Mouse (Mus musculus) intestine, embryonic 14.5 days (tissue): Measurements from ENCODE around the gene Trim54. TPM values are rescaled to one million over a fixed set of nuclear protein-coding genes. Genes with fewer than 3 reads are reported as not detected.

Source experiments
- ATAC-seq: fragments of 200-750 bp; cut with Nextera tagmentation; replicated peaks from 2 replicates; pipeline ENCODE4 v1.8.0; 2017; ENCODE audit warnings: low read depth, moderate number of reproducible peaks, moderate TSS enrichment, moderate library complexity; ENCODE audit not compliant: low FRiP score, low TSS enrichment
- DNase-seq: peaks from one replicate; pipeline ENCODE4 v3.0.0-alpha.2; 2018; ENCODE audit warnings: low spot score
- H3K27ac ChIP-seq: fragments of 300-500 bp; sonication (generic); 2 replicates; pipeline ENCODE4 v1.5.1; 2014; ENCODE audit warnings: low read depth, mild to moderate bottlenecking, control low read depth
- H3K27me3 ChIP-seq: fragments of 300-500 bp; sonication (generic); replicated peaks from 2 replicates; pipeline ENCODE4 v1.6.1; 2014; ENCODE audit warnings: low read length, control low read depth; ENCODE audit not compliant: control insufficient read depth, insufficient read depth
- H3K36me3 ChIP-seq: fragments of 300-500 bp; sonication (generic); 2 replicates; pipeline ENCODE4 v1.6.1; 2014; ENCODE audit warnings: low read length, control low read depth; ENCODE audit not compliant: control insufficient read depth, insufficient read depth
- H3K4me1 ChIP-seq: fragments of 300-500 bp; sonication (generic); replicated peaks from 2 replicates; pipeline ENCODE4 v1.6.1; 2014; ENCODE audit warnings: low read length, control low read depth, mixed read lengths; ENCODE audit not compliant: control insufficient read depth, insufficient read depth
- H3K4me2 ChIP-seq: fragments of 300-500 bp; sonication (generic); 2 replicates; pipeline ENCODE4 v1.6.1; 2014; ENCODE audit warnings: low read length
- H3K4me3 ChIP-seq: fragments of 300-500 bp; sonication (generic); 2 replicates; pipeline ENCODE4 v1.5.1; 2014; ENCODE audit warnings: low read depth, low read length, control low read depth, mixed read lengths
- H3K9ac ChIP-seq: fragments of 300-500 bp; sonication (generic); 2 replicates; pipeline ENCODE4 v1.6.1; 2014; ENCODE audit warnings: mild to moderate bottlenecking, low read length
- H3K9me3 ChIP-seq: fragments of 300-500 bp; sonication (generic); 2 replicates; pipeline ENCODE4 v1.6.1; 2016; ENCODE audit warnings: low read length, control low read depth; ENCODE audit not compliant: control insufficient read depth
- WGBS: fragments of 180-500 bp; shearing (Covaris S2); extraction: QIAGEN DNeasy Blood & Tissue Kit; methylation state at CpG from one replicate; pipeline ENCODE4 v1.1.7; 2014; 5-methylcytosine and 5-hydroxymethylcytosine counted together
- polyA plus RNA-seq: library from polyadenylated mRNA; unstranded; fragments of >200 nt; fragmentation: Nextera tagmentation; extraction: Ambion mirVana; gene quantifications from 2 replicates; pipeline ENCODE4 v1.2.1, GENCODE M21; 2014

Trim54 gene
- not detected in 2 replicates for polyA plus RNA-seq

GRCm38 (mm10) chr5:31116354-31116753, at the start of gene Trim54:
TSS of gene Trim54 (plus strand) at chr5:31116712.
- Histone ChIP-seq H3K4me3 (no peak within 1 kb of the TSS), H3K9ac (no peak within 1 kb of the TSS), H3K4me1 (no peaks in the 10 kb centered on the region), H3K27ac (no peak within 1 kb of the TSS), H3K4me2 (no peak within 1 kb of the TSS), H3K9me3 (no peaks in the 10 kb centered on the region), H3K36me3 (no peaks in the 10 kb centered on the region), H3K27me3 (0 out of 2 replicates have a peak, but pooled peaks cover 9% of the 10 kb centered on the region)
- WGBS = 32% methylated on average over 3 of the region's 3 CpGs
- DNase-seq (no peak), ATAC-seq (no peak)

GRCm38 (mm10) chr5:31069810-31070209, 46.7 kb upstream of the Trim54 start:
- H3K36me3 ChIP-seq = peaks cover 93% of the 10 kb centered on the region
- no peak overlapping the region for H3K4me3 ChIP-seq
- no peaks in the 10 kb centered on the region for H3K9me3 ChIP-seq
- no peak overlapping the region for H3K9ac ChIP-seq
- H3K27me3 ChIP-seq = no peaks in the 10 kb centered on the region
- H3K27ac ChIP-seq = no peak overlapping the region
- 99% methylated on average over 3 of the region's 3 CpGs for WGBS
- ATAC-seq (no peak), DNase-seq (no peak)
- no peak overlapping the region for H3K4me2 ChIP-seq
- no peaks in the 10 kb centered on the region for H3K4me1 ChIP-seq

DNA sequence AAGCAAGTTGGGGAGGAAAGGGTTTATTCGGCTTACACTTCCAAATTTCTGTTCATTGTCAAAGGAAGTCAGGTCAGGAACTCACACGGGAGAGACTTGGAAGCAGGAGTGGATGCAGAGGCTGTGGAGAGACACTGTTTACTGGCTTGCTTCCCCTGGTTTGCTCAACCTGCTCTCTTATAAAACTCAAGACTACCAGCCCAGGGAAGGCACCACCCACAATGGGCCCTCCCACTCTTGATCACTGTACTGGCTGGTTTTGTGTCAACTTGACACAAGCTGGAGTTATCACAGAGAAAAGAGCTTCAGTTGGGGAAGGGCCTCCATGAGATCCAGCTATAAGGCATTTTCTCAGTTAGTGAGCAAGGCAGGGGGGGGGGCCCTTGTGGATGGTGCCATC, 45.5 kb upstream of the Trim54 start:
- Histone ChIP-seq H3K4me1 (no peaks in the 10 kb centered on the region), H3K9me3 (no peaks in the 10 kb centered on the region), H3K27me3 (no peaks in the 10 kb centered on the region), H3K27ac (no peak overlapping the region), H3K36me3 (peaks cover 98% of the 10 kb centered on the region), H3K4me3 (no peak overlapping the region), H3K9ac (no peak overlapping the region), H3K4me2 (no peak overlapping the region)
- no peak for ATAC-seq
- no peak for DNase-seq
- 70% methylated on average over 2 of the region's 2 CpGs for WGBS

- Histone ChIP-seq H3K27me3 (no peaks in the 10 kb centered on the region), H3K4me3 (no peak overlapping the region), H3K9ac (no peak overlapping the region), H3K9me3 (no peaks in the 10 kb centered on the region), H3K4me2 (no peak overlapping the region), H3K27ac (no peak overlapping the region), H3K4me1 (no peaks in the 10 kb centered on the region), H3K36me3 (peaks cover 98% of the 10 kb centered on the region)
- DNase-seq (no peak), ATAC-seq (no peak)
- WGBS = 92% methylated on average over 11 of the region's 11 CpGs
These were observed 44.7 kb upstream of the Trim54 start for GRCm38 (mm10) chr5:31071821-31072220.

DNA sequence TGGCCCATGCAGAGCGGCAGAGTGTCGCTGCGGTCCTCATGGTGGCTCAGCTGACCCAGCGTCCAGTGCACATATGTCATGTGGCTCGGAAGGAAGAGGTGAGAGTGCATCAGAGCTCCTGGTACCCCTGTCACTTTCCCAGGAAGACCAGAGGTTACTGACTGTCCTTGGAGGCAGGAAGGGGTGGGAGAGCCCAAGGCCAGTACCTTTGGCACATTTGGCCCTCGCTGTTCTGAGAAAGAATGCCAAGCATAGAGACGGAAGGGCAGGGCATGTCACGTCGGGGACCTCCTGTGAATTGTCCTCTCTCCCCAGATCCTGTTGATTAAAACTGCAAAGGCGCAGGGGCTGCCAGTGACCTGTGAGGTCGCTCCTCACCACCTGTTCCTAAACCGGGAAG, 43.3 kb upstream of the Trim54 start:
- Histone ChIP-seq H3K4me1 (no peaks in the 10 kb centered on the region), H3K9me3 (no peaks in the 10 kb centered on the region), H3K4me3 (no peak overlapping the region), H3K27ac (no peak overlapping the region), H3K4me2 (no peak overlapping the region), H3K27me3 (no peaks in the 10 kb centered on the region), H3K9ac (no peak overlapping the region), H3K36me3 (peaks cover 98% of the 10 kb centered on the region)
- no peak for ATAC-seq
- WGBS = 91% methylated on average over 12 of the region's 12 CpGs
- no peak for DNase-seq

- no peak for DNase-seq
- WGBS = 85% methylated on average over 13 of the region's 13 CpGs
- no peak for ATAC-seq
- peaks cover 78% of the 10 kb centered on the region for H3K36me3 ChIP-seq
- H3K4me2 ChIP-seq = no peak overlapping the region
- H3K4me1 ChIP-seq = no peaks in the 10 kb centered on the region
- H3K9me3 ChIP-seq = no peaks in the 10 kb centered on the region
- H3K27me3 ChIP-seq = no peaks in the 10 kb centered on the region
- H3K4me3 ChIP-seq = no peak overlapping the region
- no peak overlapping the region for H3K27ac ChIP-seq
- no peak overlapping the region for H3K9ac ChIP-seq
These were observed 40.2 kb upstream of the Trim54 start for GRCm38 (mm10) chr5:31076346-31076745.

DNA sequence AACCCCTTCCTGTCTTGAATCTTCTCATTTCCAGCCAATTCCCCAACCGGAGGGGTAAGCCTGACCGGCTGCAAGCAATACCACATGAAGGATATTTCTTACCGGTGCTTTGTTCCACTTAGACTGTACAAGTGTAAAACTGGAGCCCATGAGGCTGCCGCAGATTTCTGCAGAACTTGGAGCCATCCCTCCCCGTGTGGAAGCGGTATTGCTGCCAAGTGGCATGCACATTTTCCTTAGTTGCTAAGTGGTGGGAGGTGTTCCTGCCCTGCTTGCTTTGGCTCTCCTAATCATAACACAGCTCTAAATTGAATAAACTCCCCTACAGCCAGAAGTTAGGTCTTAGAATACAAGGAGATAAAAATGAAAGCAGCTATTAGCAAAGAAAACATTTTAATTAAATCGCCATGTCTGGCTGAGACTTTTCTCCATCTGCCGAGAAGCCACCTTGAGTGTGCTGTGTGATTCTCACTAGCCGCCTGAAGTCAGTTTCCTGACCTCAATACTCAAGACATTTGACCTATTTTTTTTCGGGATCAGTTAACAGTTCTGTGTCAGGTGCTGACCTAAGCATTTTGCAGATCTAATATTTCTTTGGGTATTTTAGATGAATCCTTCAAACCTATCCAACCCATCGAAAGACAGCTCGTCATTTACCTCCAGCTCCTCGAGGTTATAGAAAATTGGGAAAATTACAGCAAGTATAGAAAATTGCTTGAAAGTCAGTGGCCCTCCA, 36.3 kb upstream of the Trim54 start:
- H3K9me3 ChIP-seq = no peaks in the 10 kb centered on the region
- no peak overlapping the region for H3K27ac ChIP-seq
- no peak overlapping the region for H3K4me2 ChIP-seq
- no peak for DNase-seq
- 76% methylated on average over 13 of the region's 13 CpGs for WGBS
- H3K27me3 ChIP-seq = no peaks in the 10 kb centered on the region
- no peak overlapping the region for H3K4me3 ChIP-seq
- H3K4me1 ChIP-seq = no peaks in the 10 kb centered on the region; the same call in 1 of the 2 replicates
- H3K36me3 ChIP-seq = peaks cover 40% of the 10 kb centered on the region
- no peak for ATAC-seq
- H3K9ac ChIP-seq = no peak overlapping the region

DNA sequence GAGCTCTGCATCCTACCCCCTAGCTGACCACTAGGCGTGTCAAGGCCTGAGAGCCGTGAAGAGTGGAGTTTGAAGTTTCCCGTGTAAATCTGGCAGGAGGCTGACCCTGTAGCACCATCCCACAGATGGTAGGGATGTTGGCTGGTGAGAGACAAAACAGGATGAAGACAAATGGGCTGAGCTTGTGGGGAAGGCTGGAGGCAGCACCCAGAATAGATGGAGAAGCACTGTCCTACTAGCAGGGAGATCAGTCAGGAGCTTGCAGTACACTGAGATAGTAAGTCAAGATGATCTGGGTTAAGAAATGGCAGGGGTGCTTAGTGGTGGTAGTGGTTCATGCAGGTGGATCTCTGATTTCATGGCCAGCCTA, 35.7 kb upstream of the Trim54 start:
- H3K4me3 ChIP-seq = no peak overlapping the region
- no peak overlapping the region for H3K9ac ChIP-seq
- peaks cover 34% of the 10 kb centered on the region for H3K36me3 ChIP-seq
- ATAC-seq (no peak), DNase-seq (no peak)
- H3K27me3 ChIP-seq = no peaks in the 10 kb centered on the region
- H3K9me3 ChIP-seq = no peaks in the 10 kb centered on the region
- H3K4me2 ChIP-seq = no peak overlapping the region
- no peak overlapping the region for H3K27ac ChIP-seq
- 66% methylated on average over 3 of the region's 3 CpGs for WGBS
- no peaks in the 10 kb centered on the region; the same call in 1 of the 2 replicates for H3K4me1 ChIP-seq

- DNase-seq (peak; percentile 60), ATAC-seq (no peak)
- peaks cover 28% of the 10 kb centered on the region for H3K36me3 ChIP-seq
- H3K27me3 ChIP-seq = no peaks in the 10 kb centered on the region
- WGBS = 73% methylated on average over 3 of the region's 3 CpGs
- H3K27ac ChIP-seq = no peak overlapping the region
- H3K4me1 ChIP-seq = no peaks in the 10 kb centered on the region; the same call in 1 of the 2 replicates
- no peaks in the 10 kb centered on the region for H3K9me3 ChIP-seq
- H3K4me2 ChIP-seq = no peak overlapping the region
- H3K9ac ChIP-seq = no peak overlapping the region
- no peak overlapping the region for H3K4me3 ChIP-seq
These were observed 35.1 kb upstream of the Trim54 start for GRCm38 (mm10) chr5:31081386-31081785.
